Mouse (Mus musculus) E14TG2a.4 (cell line): ENCODE measurements around the gene Ucn2.

ENCODE experiments used
- H3K27me3 ChIP-seq: 2 replicates; pipeline ENCODE4 v1.6.1; 2014; ENCODE audit warnings: low read length, control low read depth; ENCODE audit not compliant: insufficient read depth
- H3K36me3 ChIP-seq: 2 replicates; pipeline ENCODE4 v1.6.1; 2014; ENCODE audit warnings: low read length, control low read depth; ENCODE audit not compliant: insufficient read depth
- H3K4me1 ChIP-seq: replicated peaks from 2 replicates; pipeline ENCODE4 v1.6.1; 2014; ENCODE audit warnings: low read depth, low read length, control low read depth
- H3K4me3 ChIP-seq: replicated peaks from 2 replicates; pipeline ENCODE4 v1.5.1; 2014; ENCODE audit warnings: mild to moderate bottlenecking, low read length
- H3K9me3 ChIP-seq: 2 replicates; pipeline ENCODE4 v1.6.1; 2014; ENCODE audit warnings: low read length, control low read depth
- CTCF ChIP-seq: conservative IDR thresholded peaks from 2 replicates; pipeline ENCODE4 v1.5.1; 2014; ENCODE audit warnings: low read length
- NANOG ChIP-seq: IDR thresholded peaks from 2 replicates; pipeline ENCODE4 v1.6.1; 2014; ENCODE audit warnings: borderline replicate concordance, low read length, mixed read lengths
- POU5F1 ChIP-seq: IDR thresholded peaks from 2 replicates; pipeline ENCODE4 v1.6.1; 2014; ENCODE audit warnings: low read length, borderline replicate concordance

Gene Ucn2

DNA sequence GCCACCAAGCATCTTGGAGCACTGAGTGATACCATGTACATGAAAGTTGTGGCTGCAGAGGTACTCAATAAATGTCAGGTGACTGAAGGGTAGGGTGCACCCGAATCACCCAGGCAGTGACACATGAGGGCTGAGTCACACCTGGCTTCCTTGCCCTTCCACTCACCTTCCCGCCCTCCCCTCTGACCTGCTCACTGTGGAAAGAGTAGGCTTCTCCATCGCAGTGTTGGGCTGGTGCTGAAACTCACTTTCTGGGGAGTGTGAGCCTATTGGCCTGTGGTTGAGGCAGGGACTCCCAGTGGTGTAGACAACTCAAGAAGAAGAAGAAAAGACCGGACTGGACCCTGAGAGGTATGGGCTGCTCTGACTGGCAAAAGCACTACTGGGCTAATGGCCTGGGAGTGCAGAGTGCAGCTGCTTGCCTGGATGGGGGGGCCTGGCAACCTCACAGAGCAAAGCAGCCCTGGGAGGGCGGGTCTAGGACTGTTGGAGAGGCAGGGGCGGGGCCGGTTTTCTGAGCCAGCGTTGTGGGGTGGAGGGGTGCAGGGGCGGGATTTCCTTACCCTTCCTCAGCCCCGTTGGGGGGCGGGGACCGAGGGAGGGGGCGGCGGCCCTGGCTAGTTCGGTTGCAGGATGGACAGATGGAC is 2.0 kb downstream of the Ucn2 start:
- Histone ChIP-seq H3K36me3 (no peaks in the 10 kb centered on the region), H3K27me3 (peaks cover 17% of the 10 kb centered on the region), H3K4me1 (peaks cover 51% of the 10 kb centered on the region), H3K9me3 (no peaks in the 10 kb centered on the region), H3K4me3 (peak overlapping the region; percentile 13; the same call in 1 of the 2 replicates)
- no peak for TF ChIP-seq POU5F1
- no peak for TF ChIP-seq CTCF
- TF ChIP-seq NANOG = no peak

DNA sequence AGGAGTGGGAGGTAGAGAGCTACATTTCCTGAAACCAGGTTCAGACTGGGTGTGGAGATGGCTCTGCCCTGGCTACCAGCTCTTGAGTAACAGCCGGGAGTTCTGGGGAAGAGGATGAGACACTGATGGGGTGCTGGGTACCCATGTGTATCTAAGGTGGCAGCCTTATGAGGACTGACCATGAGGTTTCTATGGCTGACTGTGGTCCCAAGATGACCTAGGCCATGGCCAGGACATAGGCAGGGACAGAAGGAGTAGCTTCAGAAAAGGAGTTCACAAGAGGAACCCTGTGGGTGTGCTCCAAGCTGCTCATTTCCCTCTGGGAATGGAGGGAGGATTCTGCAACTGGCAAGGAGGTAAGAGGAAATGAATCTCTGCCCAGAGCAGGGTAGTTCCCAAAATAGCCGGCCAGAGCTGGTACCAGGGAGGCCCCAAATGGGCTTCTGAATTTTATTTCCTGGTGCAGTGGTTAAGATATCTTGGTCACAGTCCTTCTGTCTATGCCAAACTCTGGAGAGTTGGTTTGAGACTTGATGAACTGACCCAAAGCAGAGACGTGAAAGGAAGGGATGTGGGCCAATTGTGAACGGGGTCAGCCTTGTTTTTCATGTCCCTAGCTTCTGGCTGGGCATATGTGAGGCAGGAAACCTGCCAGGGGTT is 4.1 kb downstream of the Ucn2 start:
- no peaks in the 10 kb centered on the region for H3K9me3 ChIP-seq
- H3K4me1 ChIP-seq = peaks cover 51% of the 10 kb centered on the region
- TF ChIP-seq POU5F1 = no peak
- TF ChIP-seq CTCF = no peak
- no peak for TF ChIP-seq NANOG
- no peak overlapping the region for H3K4me3 ChIP-seq
- H3K36me3 ChIP-seq = no peaks in the 10 kb centered on the region
- H3K27me3 ChIP-seq = peaks cover 8% of the 10 kb centered on the region

DNA sequence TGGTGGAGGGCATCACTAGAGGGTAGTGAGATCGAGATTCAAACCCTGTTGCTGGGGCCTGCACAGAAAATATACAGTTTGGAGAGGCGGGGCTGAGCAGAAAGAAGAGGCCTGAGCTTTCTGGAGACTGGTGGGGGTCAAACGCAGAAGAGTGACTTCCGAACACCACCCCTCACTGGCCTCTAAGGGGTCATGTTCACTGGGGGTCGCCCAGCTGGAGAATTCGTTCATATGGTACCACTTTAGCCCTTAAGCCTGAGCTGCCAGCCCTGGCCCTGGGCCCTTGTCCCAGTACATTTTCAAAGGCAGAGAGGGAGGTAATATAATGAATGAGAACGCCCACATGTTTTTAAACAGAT is 4.6 kb downstream of the Ucn2 start:
- H3K9me3 ChIP-seq = no peaks in the 10 kb centered on the region
- peaks cover 6% of the 10 kb centered on the region for H3K27me3 ChIP-seq
- 0 out of 2 replicates have a peak overlapping the region, but pooled peaks have one; percentile 68 for H3K4me3 ChIP-seq
- no peak for TF ChIP-seq POU5F1
- TF ChIP-seq NANOG = no peak
- no peak for TF ChIP-seq CTCF
- H3K4me1 ChIP-seq = peaks cover 51% of the 10 kb centered on the region
- H3K36me3 ChIP-seq = no peaks in the 10 kb centered on the region

DNA sequence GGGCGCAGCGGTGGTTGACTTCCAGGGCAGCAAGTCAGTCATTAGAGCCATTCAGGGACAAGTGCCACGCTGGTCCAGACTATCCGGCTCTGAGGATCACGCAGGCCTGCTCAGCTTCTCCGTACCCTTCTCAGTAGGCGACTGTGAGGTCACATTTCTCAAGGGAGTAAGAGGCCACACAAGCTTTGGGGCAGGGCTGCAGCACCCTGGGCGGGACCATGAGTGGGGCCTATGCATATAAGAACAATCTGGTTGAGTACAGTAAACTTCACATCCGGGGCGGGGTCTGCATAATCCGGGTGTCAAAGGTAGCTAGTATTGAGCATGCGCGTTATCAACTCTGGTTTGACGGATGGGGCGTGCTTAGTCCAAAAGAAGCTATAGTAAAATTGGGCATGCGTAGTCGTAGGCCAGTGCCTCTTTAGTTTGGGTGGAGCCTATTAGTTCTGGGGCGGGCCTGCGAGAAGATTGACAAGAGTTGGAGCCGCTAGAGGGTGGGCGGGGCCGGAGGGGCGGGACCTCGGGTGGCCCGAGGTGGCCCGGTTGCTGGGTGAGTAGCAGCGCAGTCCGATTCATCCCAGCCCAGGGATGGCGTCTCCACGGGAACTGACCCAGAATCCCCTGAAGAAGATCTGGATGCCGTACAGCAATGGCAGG is 5.7 kb downstream of the Ucn2 start, which contains the start of gene Pfkfb4:
Pfkfb4 (plus strand) TSS at position 351 of the 657 bp plus-strand sequence.
- H3K4me3 ChIP-seq = peak within 1 kb of the TSS; percentile 82
- peaks cover 62% of the 10 kb centered on the region for H3K4me1 ChIP-seq
- TF ChIP-seq NANOG = no peak
- no peak for TF ChIP-seq POU5F1
- TF ChIP-seq CTCF = no peak
- no peaks in the 10 kb centered on the region for H3K36me3 ChIP-seq
- no peaks in the 10 kb centered on the region for H3K9me3 ChIP-seq
- H3K27me3 ChIP-seq = no peaks in the 10 kb centered on the region

DNA sequence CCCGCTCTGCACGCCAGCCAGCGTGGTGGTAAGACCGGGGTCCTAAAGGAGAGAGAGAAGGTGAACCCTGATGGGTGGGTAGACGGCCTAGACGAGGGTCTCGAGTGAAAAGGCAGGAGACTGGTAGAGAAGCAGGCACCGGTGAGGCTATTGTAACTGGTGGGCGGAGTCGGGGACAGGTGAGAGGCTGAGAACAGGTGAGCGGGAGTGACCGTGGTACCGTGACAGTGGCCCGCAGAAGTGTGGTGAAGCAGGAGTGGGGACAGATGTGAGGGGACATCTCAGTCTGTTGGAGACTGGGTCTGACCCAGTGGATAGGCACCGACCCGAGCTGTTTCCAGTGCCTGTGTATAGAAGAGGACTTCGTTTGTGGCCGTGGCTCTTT is 6.3 kb downstream of the Ucn2 start:
- peaks cover 64% of the 10 kb centered on the region for H3K4me1 ChIP-seq
- TF ChIP-seq POU5F1 (no peak), CTCF (no peak), NANOG (no peak)
- H3K36me3 ChIP-seq = no peaks in the 10 kb centered on the region
- H3K4me3 ChIP-seq = peak overlapping the region; percentile 82
- H3K27me3 ChIP-seq = no peaks in the 10 kb centered on the region
- no peaks in the 10 kb centered on the region for H3K9me3 ChIP-seq

DNA sequence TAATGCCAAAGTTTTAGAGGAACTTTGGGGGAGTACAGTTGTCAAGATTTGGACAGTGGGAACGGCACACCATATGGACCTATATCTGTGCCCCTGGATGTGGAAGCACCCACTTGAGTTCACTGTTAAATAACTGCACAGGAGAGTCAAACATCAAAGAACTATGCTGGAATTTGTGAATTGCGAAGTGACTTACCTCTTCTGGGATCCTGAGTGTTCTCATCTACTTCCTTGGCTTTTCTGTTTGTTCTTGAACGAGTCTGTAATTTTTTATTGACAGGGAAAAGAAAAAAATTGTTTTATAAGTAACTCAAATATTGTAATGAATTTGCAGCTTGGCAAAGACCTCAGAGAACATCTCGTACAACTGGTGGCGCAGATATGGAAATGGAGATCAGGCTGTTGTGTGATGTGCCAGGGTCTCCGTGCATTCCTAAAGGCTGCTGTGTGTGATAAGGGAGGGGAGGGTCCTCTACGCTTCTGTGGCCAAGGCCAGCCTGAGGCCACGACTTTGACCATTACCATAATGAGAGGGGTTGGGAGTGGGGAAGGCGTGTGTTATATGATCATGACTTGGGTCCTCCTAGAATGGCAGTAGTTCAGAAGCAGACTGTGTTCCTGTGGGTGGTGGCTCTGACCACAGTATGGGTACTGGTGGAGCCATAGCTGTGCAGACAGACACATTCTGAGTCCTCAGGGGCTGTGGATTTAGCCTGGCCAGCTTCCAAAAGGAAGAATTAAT is 7.0 kb downstream of the Ucn2 start:
- H3K9me3 ChIP-seq = no peaks in the 10 kb centered on the region
- no peak for TF ChIP-seq CTCF
- TF ChIP-seq POU5F1 = no peak
- no peak for TF ChIP-seq NANOG
- H3K36me3 ChIP-seq = no peaks in the 10 kb centered on the region
- H3K4me3 ChIP-seq = peak overlapping the region; percentile 82
- H3K27me3 ChIP-seq = no peaks in the 10 kb centered on the region
- H3K4me1 ChIP-seq = peaks cover 59% of the 10 kb centered on the region

DNA sequence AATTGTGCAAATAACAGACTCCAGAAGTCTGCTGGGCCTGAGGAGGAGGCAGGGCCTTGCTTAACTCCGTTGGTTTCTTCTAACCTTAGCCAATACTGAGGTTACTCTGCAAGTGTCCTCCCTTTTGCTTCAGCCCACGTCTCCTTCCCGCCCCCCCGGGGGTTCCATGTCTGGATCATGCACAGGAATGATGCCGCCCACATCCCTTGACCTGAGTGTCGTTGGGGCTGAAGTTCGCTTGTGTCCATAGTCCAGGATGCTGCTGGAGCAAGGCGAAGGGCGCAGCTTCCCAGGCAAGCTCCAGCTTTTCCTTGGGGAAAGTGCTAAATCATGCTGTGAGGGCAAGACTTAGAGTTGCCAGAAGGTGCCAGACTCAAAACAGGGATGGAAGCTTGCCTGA is 10.6 kb downstream of the Ucn2 start:
- no peaks in the 10 kb centered on the region for H3K36me3 ChIP-seq
- no peaks in the 10 kb centered on the region for H3K9me3 ChIP-seq
- H3K4me1 ChIP-seq = peaks cover 38% of the 10 kb centered on the region
- TF ChIP-seq NANOG (no peak), CTCF (no peak)
- H3K27me3 ChIP-seq = no peaks in the 10 kb centered on the region
- H3K4me3 ChIP-seq = 0 out of 2 replicates have a peak overlapping the region, but pooled peaks have one; percentile 10
